Mouse (Mus musculus): Measurements from ENCODE around the gene Wwox. TPM values are rescaled to one million over a fixed set of nuclear protein-coding genes. Genes with fewer than 3 reads are reported as not detected.

The Wwox gene
- polyA plus RNA-seq, 1 experiment: 11.3 TPM

DNA sequence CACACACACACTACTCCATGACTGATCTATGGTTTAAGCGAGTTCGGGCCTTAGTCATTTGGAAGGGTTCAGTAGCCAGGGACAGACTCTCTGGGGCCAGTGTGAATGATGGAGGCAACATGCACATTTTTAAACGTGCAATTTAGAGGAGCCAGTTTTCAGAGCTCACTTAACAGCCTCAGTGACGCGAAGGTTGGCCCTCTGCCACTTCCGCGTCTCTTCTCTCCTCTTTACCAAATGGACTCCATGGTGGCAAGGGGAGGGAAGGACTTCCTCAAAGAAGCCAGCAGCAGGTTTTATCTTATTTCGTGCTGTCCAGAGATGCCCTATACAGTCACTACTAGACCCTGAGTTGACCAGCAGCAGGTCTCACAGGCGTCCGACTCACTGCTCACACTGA lies 547.5 kb downstream of the Wwox start:
- Histone ChIP-seq H3K9me3 (replicated peaks; ENCODE audit: control insufficient read depth, insufficient read depth, low read length, poor library complexity, severe bottlenecking) (no peaks in the 10 kb centered on the region), H3K27me3 (ENCODE audit: control insufficient read depth, insufficient read depth, low read length, poor library complexity, severe bottlenecking) (peaks cover 1% of the 10 kb centered on the region; the same call in 1 of the 2 replicates), H3K4me3 (ENCODE audit: low read depth, low read length) (no peak overlapping the region), H3K4me1 (ENCODE audit: control insufficient read depth, insufficient read depth, low read length) (no peaks in the 10 kb centered on the region), H3K9ac (ENCODE audit: low read depth, poor library complexity, severe bottlenecking) (no peak overlapping the region), H3K36me3 (ENCODE audit: control insufficient read depth, insufficient read depth, low read length, poor library complexity, severe bottlenecking) (no peaks in the 10 kb centered on the region), H3K27ac (ENCODE audit: insufficient read depth, low read length) (no peak overlapping the region)
- no peak for TF ChIP-seq CTCF (IDR thresholded peaks at IDR 0.05; ENCODE audit: low read depth, low read length)
- TF ChIP-seq EP300 (IDR thresholded peaks at IDR 0.05; ENCODE audit: insufficient read depth, low read depth, low read length): no peak
- TF ChIP-seq POLR2A (IDR thresholded peaks at IDR 0.05; ENCODE audit: insufficient read depth, low read length): no peak

DNA sequence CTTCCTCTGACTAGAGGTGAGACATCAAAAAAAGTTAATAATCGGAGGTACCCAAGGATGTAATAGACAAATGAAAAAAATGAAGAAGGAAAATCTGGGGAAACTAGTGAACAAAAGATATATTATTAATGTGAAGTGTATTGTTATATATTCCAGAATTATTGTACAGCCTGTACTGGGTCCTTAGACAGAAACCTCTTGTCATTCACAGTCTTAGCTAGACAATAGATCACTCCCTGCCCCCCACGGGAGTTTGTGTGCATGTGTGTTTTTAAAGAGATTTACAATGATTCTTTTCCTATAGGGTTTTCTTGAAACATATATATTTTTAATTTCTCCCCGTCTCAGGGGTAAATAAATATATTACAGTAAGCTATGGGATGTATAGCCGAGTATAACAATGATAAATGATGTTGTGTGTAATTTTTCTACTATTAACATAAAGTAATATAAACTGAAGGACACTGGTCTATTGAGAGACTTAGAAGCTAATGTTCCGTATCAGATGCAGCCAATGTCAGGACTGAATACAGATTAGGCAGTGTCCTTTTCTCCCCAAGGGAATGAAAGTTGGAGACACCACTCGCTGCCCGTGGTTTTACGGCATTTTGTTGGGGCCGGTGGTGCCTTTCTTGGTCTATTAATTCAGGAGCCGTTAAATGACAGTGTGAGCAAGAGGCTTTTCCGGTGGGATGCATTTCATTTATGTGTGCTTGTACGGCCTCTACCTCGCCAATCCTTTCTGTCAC lies 551.6 kb downstream of the Wwox start:
- Histone ChIP-seq H3K27me3 (ENCODE audit: control insufficient read depth, insufficient read depth, low read length, poor library complexity, severe bottlenecking) (peaks cover 1% of the 10 kb centered on the region; the same call in 1 of the 2 replicates), H3K9ac (ENCODE audit: low read depth, poor library complexity, severe bottlenecking) (no peak overlapping the region), H3K36me3 (ENCODE audit: control insufficient read depth, insufficient read depth, low read length, poor library complexity, severe bottlenecking) (no peaks in the 10 kb centered on the region), H3K4me3 (ENCODE audit: low read depth, low read length) (no peak overlapping the region), H3K9me3 (replicated peaks; ENCODE audit: control insufficient read depth, insufficient read depth, low read length, poor library complexity, severe bottlenecking) (no peaks in the 10 kb centered on the region), H3K4me1 (ENCODE audit: control insufficient read depth, insufficient read depth, low read length) (no peaks in the 10 kb centered on the region), H3K27ac (ENCODE audit: insufficient read depth, low read length) (no peak overlapping the region)
- no peak for TF ChIP-seq POLR2A (IDR thresholded peaks at IDR 0.05; ENCODE audit: insufficient read depth, low read length)
- TF ChIP-seq CTCF (IDR thresholded peaks at IDR 0.05; ENCODE audit: low read depth, low read length): no peak
- TF ChIP-seq EP300 (IDR thresholded peaks at IDR 0.05; ENCODE audit: insufficient read depth, low read depth, low read length): no peak

DNA sequence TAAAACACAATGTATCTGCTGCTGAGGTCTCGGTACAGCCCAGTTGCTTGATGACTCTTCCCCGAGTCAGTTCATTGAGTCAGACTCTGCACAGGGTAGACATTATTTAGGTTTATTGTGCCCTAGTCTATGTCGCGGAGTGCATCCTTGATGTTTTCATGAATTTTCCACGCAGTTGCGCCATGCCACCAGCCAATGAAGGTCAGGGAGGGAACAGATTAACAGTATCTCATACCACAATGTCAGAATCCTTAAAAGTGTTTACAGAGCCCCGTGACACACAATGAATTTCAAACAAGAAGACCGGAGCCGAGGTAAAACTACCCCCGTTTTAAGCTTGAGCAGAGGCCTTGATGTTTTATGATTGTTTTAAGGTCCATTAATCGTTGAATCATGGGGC lies 561.3 kb downstream of the Wwox start:
- Histone ChIP-seq H3K27ac (ENCODE audit: insufficient read depth, low read length) (no peak overlapping the region), H3K9me3 (replicated peaks; ENCODE audit: control insufficient read depth, insufficient read depth, low read length, poor library complexity, severe bottlenecking) (peaks cover 5% of the 10 kb centered on the region), H3K36me3 (ENCODE audit: control insufficient read depth, insufficient read depth, low read length, poor library complexity, severe bottlenecking) (no peaks in the 10 kb centered on the region), H3K4me1 (ENCODE audit: control insufficient read depth, insufficient read depth, low read length) (no peaks in the 10 kb centered on the region), H3K27me3 (ENCODE audit: control insufficient read depth, insufficient read depth, low read length, poor library complexity, severe bottlenecking) (no peaks in the 10 kb centered on the region), H3K9ac (ENCODE audit: low read depth, poor library complexity, severe bottlenecking) (no peak overlapping the region), H3K4me3 (ENCODE audit: low read depth, low read length) (no peak overlapping the region)
- TF ChIP-seq EP300 (IDR thresholded peaks at IDR 0.05; ENCODE audit: insufficient read depth, low read depth, low read length) (no peak), POLR2A (IDR thresholded peaks at IDR 0.05; ENCODE audit: insufficient read depth, low read length) (no peak), CTCF (IDR thresholded peaks at IDR 0.05; ENCODE audit: low read depth, low read length) (no peak)

DNA sequence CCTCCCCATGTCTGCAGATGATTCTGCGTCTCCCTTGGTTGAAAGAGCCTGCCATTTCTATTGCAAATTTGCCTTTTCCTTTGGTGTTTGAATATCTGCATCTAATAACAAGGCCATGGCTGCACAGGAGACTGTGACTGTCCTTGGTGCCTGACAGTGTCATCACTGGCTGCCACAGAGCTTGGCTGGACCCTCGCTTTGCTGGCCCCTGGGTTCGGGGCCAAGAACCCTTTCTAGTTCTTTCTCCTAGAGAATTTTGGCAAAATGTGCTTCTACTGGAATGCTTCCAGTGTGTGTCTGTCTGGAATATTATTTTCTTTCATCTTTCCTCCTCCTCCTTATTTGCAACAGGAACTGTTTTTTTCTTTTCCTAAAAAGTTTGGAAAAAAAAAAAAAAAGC lies 565.6 kb downstream of the Wwox start:
- H3K9me3 ChIP-seq (replicated peaks; ENCODE audit: control insufficient read depth, insufficient read depth, low read length, poor library complexity, severe bottlenecking): no peaks in the 10 kb centered on the region; the same call in 1 of the 2 replicates
- no peaks in the 10 kb centered on the region for H3K27me3 ChIP-seq (ENCODE audit: control insufficient read depth, insufficient read depth, low read length, poor library complexity, severe bottlenecking)
- no peak overlapping the region for H3K9ac ChIP-seq (ENCODE audit: low read depth, poor library complexity, severe bottlenecking)
- TF ChIP-seq EP300 (IDR thresholded peaks at IDR 0.05; ENCODE audit: insufficient read depth, low read depth, low read length) (no peak), POLR2A (IDR thresholded peaks at IDR 0.05; ENCODE audit: insufficient read depth, low read length) (no peak), CTCF (IDR thresholded peaks at IDR 0.05; ENCODE audit: low read depth, low read length) (no peak)
- H3K4me3 ChIP-seq (ENCODE audit: low read depth, low read length): no peak overlapping the region
- no peak overlapping the region for H3K27ac ChIP-seq (ENCODE audit: insufficient read depth, low read length)
- no peaks in the 10 kb centered on the region for H3K36me3 ChIP-seq (ENCODE audit: control insufficient read depth, insufficient read depth, low read length, poor library complexity, severe bottlenecking)
- H3K4me1 ChIP-seq (ENCODE audit: control insufficient read depth, insufficient read depth, low read length): no peaks in the 10 kb centered on the region

DNA sequence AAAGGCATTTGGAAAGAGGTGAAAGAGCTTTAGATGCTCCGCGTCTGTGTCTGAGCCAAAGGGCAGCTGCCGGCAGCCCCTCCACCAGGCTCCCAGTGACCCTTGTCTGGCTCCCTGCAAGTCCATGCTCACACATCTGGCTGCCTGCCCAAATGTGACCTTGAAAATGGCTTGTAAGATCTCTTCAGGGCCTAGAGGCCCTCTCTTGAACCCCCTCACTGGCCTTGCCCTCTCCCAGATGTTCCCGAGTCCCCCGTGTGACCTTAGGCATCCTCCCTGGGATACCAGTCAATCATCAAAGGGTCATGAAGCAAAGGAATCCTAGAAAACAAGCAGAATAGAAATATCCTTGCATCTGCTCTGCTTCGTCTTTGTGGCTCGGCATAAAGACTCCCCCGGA lies 567.1 kb downstream of the Wwox start:
- no peak for TF ChIP-seq CTCF (IDR thresholded peaks at IDR 0.05; ENCODE audit: low read depth, low read length)
- no peak for TF ChIP-seq EP300 (IDR thresholded peaks at IDR 0.05; ENCODE audit: insufficient read depth, low read depth, low read length)
- no peak for TF ChIP-seq POLR2A (IDR thresholded peaks at IDR 0.05; ENCODE audit: insufficient read depth, low read length)
- Histone ChIP-seq H3K9me3 (replicated peaks; ENCODE audit: control insufficient read depth, insufficient read depth, low read length, poor library complexity, severe bottlenecking) (no peaks in the 10 kb centered on the region; the same call in 1 of the 2 replicates), H3K36me3 (ENCODE audit: control insufficient read depth, insufficient read depth, low read length, poor library complexity, severe bottlenecking) (no peaks in the 10 kb centered on the region), H3K4me1 (ENCODE audit: control insufficient read depth, insufficient read depth, low read length) (no peaks in the 10 kb centered on the region), H3K9ac (ENCODE audit: low read depth, poor library complexity, severe bottlenecking) (no peak overlapping the region), H3K27me3 (ENCODE audit: control insufficient read depth, insufficient read depth, low read length, poor library complexity, severe bottlenecking) (no peaks in the 10 kb centered on the region), H3K27ac (ENCODE audit: insufficient read depth, low read length) (no peak overlapping the region), H3K4me3 (ENCODE audit: low read depth, low read length) (no peak overlapping the region)

DNA sequence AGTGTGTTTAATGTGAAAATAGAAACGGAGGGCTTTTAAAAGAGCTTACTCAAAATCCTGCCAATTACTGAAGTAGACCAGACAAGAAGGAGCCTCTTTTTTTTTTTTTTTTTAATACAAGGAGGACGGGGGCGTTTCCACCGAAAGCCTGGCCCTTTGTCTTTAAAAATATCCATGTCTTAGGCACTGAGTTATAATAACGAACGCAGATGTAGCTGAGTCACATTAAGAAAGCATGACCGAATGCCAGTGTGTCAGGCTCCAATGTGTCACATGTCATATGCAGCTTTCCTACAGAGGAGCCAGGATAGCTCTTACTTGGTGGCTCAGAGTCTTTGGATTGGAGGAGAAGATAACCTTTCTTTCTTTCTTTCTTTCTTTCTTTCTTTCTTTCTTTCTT lies 567.8 kb downstream of the Wwox start:
- no peak overlapping the region for H3K27ac ChIP-seq (ENCODE audit: insufficient read depth, low read length)
- no peaks in the 10 kb centered on the region for H3K36me3 ChIP-seq (ENCODE audit: control insufficient read depth, insufficient read depth, low read length, poor library complexity, severe bottlenecking)
- H3K9me3 ChIP-seq (replicated peaks; ENCODE audit: control insufficient read depth, insufficient read depth, low read length, poor library complexity, severe bottlenecking): no peaks in the 10 kb centered on the region
- no peak overlapping the region for H3K4me3 ChIP-seq (ENCODE audit: low read depth, low read length)
- no peak overlapping the region for H3K9ac ChIP-seq (ENCODE audit: low read depth, poor library complexity, severe bottlenecking)
- TF ChIP-seq EP300 (IDR thresholded peaks at IDR 0.05; ENCODE audit: insufficient read depth, low read depth, low read length): no peak
- no peak for TF ChIP-seq POLR2A (IDR thresholded peaks at IDR 0.05; ENCODE audit: insufficient read depth, low read length)
- no peak for TF ChIP-seq CTCF (IDR thresholded peaks at IDR 0.05; ENCODE audit: low read depth, low read length)
- H3K4me1 ChIP-seq (ENCODE audit: control insufficient read depth, insufficient read depth, low read length): no peaks in the 10 kb centered on the region
- H3K27me3 ChIP-seq (ENCODE audit: control insufficient read depth, insufficient read depth, low read length, poor library complexity, severe bottlenecking): no peaks in the 10 kb centered on the region

Data from ES-Bruce4 (cell line).